Mouse (Mus musculus) heart, adult 2 months (tissue): ENCODE measurements around the gene Itgam.
"Not testable (repeated sequence)": the region's sequence is repeated elsewhere in the genome, so short reads cannot be mapped to it uniquely, and the experiment has no call there.

ENCODE experiments used
- EP300 ChIP-seq: fragments of 200-500 bp; IDR thresholded peaks from 2 replicates; pipeline ENCODE4 v1.6.1; 2011; ENCODE audit warnings: low read depth, low read length, control low read depth; ENCODE audit not compliant: insufficient read depth
- POLR2A ChIP-seq: fragments of 200-500 bp; IDR thresholded peaks from 2 replicates; pipeline ENCODE4 v1.6.1; 2011; ENCODE audit warnings: mild to moderate bottlenecking, low read depth, low read length, control low read depth; ENCODE audit not compliant: insufficient read depth

GRCm38 (mm10) chr7:128042161-128042820, 20.1 kb upstream of the Itgam start:
- not testable (repeated sequence) for TF ChIP-seq POLR2A, EP300
